Mouse (Mus musculus) central nervous system, embryonic 18 days (tissue): ENCODE measurements around the gene Gm3173. TPM values are rescaled to one million over a fixed set of nuclear protein-coding genes. Genes with fewer than 3 reads are reported as not detected.

Experiments used
- polyA plus RNA-seq: library from polyadenylated mRNA; depleted of rRNA; stranded (reverse); fragments of >200 nt; gene quantifications from 2 replicates; pipeline ENCODE4 v1.2.3, GENCODE M21; 2012; rRNA removed

Gene Gm3173
- polyA plus RNA-seq, result 7.8 and 12.6 TPM in 2 replicates

GRCm38 (mm10) chr14:4430692-4431091, at the start of gene Gm3173:
Gm3173 (plus strand) TSS chr14:4430992.

GRCm38 (mm10) chr14:4397226-4397625, 33.6 kb upstream of the Gm3173 start, which contains the start of gene Gm3159:
Gm3159 (plus strand) TSS chr14:4397526.

DNA sequence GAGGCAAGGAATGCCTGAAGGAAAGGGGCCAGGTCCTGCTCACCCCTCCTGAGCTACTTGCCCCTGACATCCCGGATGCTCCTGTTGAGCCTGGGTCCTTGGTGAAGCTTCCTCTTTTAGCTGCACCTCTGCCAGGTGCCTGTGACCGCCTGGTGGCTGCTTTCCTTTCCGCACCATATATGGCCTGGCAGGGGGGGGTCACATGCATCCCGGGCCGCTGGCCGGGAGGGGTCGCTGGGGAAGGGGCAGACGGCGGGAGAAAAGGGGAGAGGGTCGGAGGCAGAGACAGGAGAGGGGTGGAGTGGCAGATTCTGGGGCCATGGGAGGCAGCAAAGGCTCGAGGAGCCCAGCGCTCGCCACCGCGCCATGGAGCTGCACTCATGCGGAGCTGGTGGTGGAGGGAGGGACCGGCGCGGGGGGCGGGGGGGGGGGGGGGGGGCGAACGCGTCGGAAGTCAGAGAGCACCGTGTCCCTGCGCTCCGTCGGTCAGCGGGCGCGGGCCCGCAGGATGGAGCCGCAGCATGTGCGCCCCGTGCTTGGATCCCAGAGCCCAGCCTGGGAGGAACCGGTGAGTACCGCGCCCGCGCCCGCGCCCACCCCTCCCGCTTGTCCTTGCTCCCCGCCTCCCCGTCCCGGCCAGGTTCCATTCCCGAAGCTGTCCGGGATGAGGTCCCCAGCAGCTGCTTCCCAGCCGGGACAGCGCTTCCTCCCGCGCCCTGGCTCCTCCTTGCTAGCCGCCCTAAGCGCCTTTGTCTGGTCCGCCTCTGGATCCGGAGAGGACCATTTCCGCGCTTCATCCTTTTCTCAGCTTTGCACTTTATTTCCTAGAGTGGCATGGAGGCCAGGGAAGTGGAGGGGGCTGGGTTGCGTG, 15.6 kb upstream of the Gm3173 start, which contains the start of gene Gm3164:
Gm3164 (plus strand) TSS at position 484 of the 871 bp plus-strand sequence.

DNA sequence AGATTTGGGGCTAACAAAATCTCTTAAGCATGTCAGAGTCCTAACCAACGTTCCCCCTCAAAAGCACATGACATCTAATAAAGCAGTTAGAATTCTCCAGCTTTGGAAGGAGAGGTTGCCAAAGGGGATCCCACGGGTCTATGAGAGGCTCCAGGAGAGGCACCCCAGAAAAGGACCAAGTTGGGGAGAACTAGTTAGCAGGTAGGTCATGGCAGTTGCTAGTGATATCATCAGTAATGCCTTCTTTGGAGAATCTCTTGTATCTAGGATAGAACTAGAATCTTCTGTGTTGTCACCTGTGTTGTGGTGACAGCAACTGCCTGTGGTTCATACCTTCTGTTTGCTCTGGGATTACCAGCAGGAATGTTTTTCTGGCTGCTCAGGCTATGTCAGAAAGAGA, 50.7 kb downstream of the Gm3173 start, which contains the start of gene Gm3182:
Gm3182 (plus strand) TSS at position 301 of the 400 bp plus-strand sequence.

DNA sequence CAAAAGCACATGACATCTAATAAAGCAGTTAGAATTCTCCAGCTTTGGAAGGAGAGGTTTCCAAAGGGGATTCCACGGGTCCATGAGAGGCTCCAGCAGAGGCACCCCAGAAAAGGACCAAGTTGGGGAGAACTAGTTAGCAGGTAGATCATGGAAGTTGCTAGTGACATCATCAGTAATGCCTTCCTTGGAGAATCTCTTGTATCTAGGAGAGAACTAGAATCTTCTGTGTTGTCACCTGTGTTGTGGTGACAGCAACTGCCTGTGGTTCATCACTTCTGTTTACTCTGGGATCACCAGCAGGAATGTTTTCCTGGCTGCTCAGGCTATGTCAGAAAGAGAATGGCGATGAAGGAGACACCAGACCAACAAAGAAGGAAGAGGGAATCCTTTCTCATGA, 124.3 kb downstream of the Gm3173 start, which contains the start of gene Gm3047:
Gm3047 (plus strand) TSS at position 301 of the 400 bp plus-strand sequence.

Other genes starting within 250 kb of the Gm3173 start
- 14.0 and 15.3 TPM in 2 replicates for gene Gm2974, start 248.4 kb upstream of the Gm3173 start, polyA plus RNA-seq
- gene Gm3138, start 181.4 kb upstream of the Gm3173 start, polyA plus RNA-seq, result 0.03 TPM in 1 of 2 replicates, not detected in the other
- not detected in 2 replicates for gene Gm3149, start 113.7 kb upstream of the Gm3173 start, polyA plus RNA-seq
- 8.9 and 9.1 TPM in 2 replicates for gene 2610042L04Rik, start 96.2 kb upstream of the Gm3173 start, polyA plus RNA-seq
- gene Gm3159, start 33.5 kb upstream of the Gm3173 start, polyA plus RNA-seq, result 0.05 and 0.08 TPM in 2 replicates
- 8.9 and 9.4 TPM in 2 replicates for gene Gm3164, start 15.5 kb upstream of the Gm3173 start, polyA plus RNA-seq
- gene Gm3182, start 50.8 kb downstream of the Gm3173 start, polyA plus RNA-seq, result 0.13 TPM in 1 of 2 replicates, not detected in the other
- not detected in 2 replicates for gene Gm3047, start 124.4 kb downstream of the Gm3173 start, polyA plus RNA-seq
- gene Gm8159, start 201.4 kb downstream of the Gm3173 start, polyA plus RNA-seq, result 0.23 and 0.57 TPM in 2 replicates
- gene Gm3239, start 233.2 kb downstream of the Gm3173 start, polyA plus RNA-seq, result 1.5 and 2.7 TPM in 2 replicates